Mouse (Mus musculus) thymus, postnatal 10 days (tissue): Measurements from ENCODE around the gene Cox7a1.
"Not testable (repeated sequence)": the region's sequence is repeated elsewhere in the genome, so short reads cannot be mapped to it uniquely, and the experiment has no call there.

Source experiments
- DNase-seq, 2 experiments: peaks; one replicate each; pipeline ENCODE4 v3.0.0; 2021; ENCODE audit warnings: low spot score in 2 of 2

Cox7a1 gene

DNA sequence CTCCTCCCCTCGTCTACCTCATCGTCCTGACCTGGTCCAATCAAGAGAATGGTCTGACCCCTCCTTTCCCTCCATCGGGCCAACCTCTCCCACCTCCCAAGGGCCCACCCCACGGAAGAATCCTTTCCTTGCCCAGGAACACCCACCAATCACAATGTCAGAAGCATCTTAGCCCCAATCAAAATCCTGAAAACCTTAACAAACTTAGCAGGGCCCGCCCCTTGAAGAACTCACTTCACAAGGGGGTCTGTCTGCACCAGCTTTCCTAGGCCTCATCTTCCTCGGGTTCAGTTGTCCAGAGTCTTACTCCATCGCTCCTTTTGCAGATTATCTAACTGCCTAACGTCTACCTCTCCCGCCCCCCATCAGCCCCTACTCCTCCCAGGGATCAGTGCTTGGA is 9.1 kb downstream of the Cox7a1 start:
- DNase-seq: no peak

DNA sequence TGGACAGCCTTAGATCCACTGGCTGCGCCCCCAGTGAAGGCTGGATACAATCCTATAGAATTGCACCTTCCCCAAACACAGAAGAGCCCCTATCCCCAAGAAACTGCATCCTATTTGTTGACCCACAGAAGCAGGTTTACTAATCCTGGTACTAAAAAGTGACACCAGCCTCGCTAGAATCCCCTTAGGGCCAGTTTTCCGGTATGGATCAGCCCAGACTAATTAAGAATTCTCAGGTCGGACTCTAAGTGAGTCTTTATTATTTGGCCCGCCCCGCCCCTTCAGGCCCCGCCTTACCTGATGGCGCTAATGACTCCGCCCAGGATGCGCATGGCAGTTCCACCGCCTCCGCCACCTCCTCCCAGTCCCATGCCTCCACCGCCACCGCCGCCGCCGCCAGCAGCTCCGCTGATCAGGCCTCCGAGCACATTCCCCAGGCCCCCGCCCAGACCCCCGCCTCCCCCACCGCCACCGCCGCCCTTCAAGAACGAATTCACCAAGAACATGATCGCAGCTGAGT is 9.7 kb downstream of the Cox7a1 start:
- DNase-seq: peak; percentile 45 to 51

- DNase-seq: no peak
These were observed 10.3 kb downstream of the Cox7a1 start for GRCm38 (mm10) chr7:30194101-30194831.

GRCm38 (mm10) chr7:30194884-30195283 is 10.9 kb downstream of the Cox7a1 start:
- DNase-seq: peak; percentile 87 to 95

GRCm38 (mm10) chr7:30195461-30195860 is 11.5 kb downstream of the Cox7a1 start:
- DNase-seq: no peak

- no peak for DNase-seq
These were observed 12.2 kb downstream of the Cox7a1 start for GRCm38 (mm10) chr7:30196171-30196570.

DNA sequence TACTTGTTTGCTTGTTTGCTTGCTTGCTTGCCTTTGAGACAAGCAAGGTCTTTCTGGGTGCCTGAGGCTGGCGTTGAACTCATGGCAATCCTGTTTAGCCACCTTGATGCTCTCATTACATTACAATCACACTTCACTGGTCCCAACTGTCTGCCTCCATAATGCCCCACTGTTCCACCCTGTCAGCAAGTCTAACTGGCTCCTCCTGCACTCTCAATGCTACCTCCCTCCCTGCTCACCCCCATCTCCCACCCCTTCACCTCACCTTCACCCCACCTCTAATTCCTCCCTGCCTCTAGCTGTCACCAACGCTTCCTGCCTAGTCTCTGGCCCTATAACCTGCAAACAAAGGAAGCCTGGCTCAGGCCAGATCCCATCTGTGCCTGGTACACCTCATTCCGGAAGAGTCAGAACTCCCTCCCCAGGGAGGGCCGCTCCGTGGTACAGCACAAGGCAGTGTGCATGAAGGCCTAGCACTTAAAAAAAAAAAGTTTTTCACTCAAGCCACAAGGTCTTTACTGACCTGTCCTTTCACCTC is 13.7 kb downstream of the Cox7a1 start:
- no peak for DNase-seq

- DNase-seq: peak in 1 of 2 experiments; percentile 86
These were observed 14.6 kb downstream of the Cox7a1 start, which contains the start of gene Capns1 for GRCm38 (mm10) chr7:30198481-30198971. Gene Capns1, minus strand, starts transcription at chr7:30198811.

GRCm38 (mm10) chr7:30199498-30200139 is 15.7 kb downstream of the Cox7a1 start:
- DNase-seq: no peak

DNA sequence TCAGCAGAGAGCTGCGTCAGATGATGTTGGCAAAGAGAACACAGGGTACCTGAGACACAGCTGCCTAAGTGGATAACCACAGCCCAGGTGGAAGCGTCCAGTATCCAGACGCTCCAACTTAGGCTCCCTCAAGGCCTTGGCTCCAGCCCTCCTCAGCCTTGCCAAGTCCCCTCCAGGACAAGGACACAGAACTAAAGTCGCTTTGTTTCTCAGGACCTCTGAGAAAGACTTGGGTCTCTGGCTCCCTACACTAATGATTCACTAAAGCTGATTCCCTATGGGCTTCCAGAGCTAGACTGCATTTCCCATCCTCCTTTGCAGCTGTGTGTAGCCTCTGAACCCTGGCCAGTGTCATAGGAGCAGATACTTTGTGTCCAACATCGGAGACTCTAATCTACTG is 16.3 kb downstream of the Cox7a1 start:
- no peak for DNase-seq

DNA sequence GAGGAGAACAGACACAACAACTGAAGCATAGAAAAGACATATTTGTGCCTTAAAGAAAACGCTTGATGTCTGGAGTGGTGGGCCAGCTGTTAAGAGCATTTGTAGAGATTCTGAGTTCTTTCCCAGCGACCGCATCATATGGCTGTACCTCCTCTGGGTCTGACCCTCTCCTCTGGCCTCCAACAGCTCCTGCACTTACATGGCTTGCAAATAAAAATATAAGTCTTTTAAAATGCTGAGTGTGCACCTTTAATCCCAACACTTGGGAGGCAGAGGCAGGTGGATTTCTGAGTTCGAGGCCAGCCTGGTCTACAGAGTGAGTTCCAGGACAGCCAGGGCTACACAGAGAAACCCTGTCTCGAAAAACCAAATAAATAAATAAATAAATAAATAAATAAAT is 16.7 kb downstream of the Cox7a1 start:
- DNase-seq: not testable (repeated sequence)

GRCm38 (mm10) chr7:30202895-30203690 is 19.1 kb downstream of the Cox7a1 start:
- DNase-seq: no peak

GRCm38 (mm10) chr7:30204380-30204779 is 20.4 kb downstream of the Cox7a1 start:
- DNase-seq: no peak

GRCm38 (mm10) chr7:30205383-30205782 is 21.4 kb downstream of the Cox7a1 start:
- peak in 1 of 2 experiments; percentile 48 for DNase-seq

- not testable (repeated sequence) for DNase-seq
These were observed 22.4 kb downstream of the Cox7a1 start for GRCm38 (mm10) chr7:30206364-30206763.

GRCm38 (mm10) chr7:30211025-30211424 is 27.1 kb downstream of the Cox7a1 start:
- no peak for DNase-seq

DNA sequence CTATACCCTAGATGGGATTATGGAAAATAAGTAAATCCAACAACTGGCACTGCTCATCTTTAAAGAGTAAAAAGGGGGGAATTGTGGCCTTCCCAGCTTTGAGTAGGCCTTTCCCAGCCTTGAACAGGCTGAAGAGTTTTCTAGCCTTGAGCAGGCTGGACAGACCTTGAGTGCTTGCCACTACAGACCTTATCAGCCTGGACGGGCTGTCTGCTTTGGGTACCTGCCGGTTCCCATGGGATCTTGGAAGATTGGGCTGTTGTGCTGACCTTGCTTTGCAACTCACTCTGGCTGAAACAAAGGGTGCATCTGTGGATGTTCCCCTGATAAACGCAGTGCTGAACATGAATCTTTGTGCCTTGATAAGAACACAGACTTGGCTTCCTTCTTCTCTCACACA is 29.9 kb downstream of the Cox7a1 start:
- no peak for DNase-seq

GRCm38 (mm10) chr7:30215875-30216274 is 31.9 kb downstream of the Cox7a1 start:
- DNase-seq: no peak

DNA sequence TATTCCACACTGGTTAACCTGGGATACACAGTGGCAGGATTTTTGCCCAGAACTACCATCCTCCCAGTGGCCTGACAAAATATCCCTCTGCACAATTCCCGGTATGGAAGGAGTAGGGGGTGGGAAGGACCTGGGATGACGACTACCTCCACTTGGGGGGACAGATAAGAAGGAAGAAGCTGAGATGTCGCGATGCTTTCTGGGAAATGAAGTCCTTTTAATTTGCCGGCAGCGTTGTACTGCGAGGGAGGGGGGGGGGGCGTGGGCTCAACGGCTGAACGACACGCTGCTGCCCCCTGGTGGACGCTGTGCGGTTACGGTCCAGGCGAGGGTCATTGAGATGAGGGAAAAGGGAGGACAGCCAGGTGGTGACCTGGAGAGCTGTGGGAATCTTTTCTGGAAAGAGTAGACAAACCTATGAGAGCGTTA is 32.8 kb downstream of the Cox7a1 start:
- DNase-seq: peak; percentile 38 to 78

GRCm38 (mm10) chr7:30217277-30217676 is 33.3 kb downstream of the Cox7a1 start:
- no peak for DNase-seq

GRCm38 (mm10) chr7:30219293-30220007 is 35.5 kb downstream of the Cox7a1 start:
- peak; percentile 31 to 36 for DNase-seq
